Comparison of ENCODE assay signal across 10 mouse cellular contexts in genomic region chr2:154713083-154713482, GRCm38 (mm10). TPM values are rescaled to one million over a fixed set of nuclear protein-coding genes. Genes with fewer than 3 reads are reported as not detected.
DNase-seq lines count a peak whose midpoint lies in the region; ATAC-seq and TF ChIP-seq lines count a peak whose summit lies in the region.
"Had no signal": no experiment of that assay in that cellular context is flagged by ENCODE, and none has a peak within 500 bp of the region (broad histone marks: within the 10 kb centered on the region; RNA-seq: fewer than 3 reads in every experiment).

No protein-coding gene starts in this region.

- TF ChIP-seq CTCF in gastrocnemius, adult 2 months (IDR thresholded peaks at IDR 0.05): peak; percentile 51

- no peak overlapping the region for H3K4me3 ChIP-seq in gastrocnemius, adult 2 months
- H3K4me3 ChIP-seq: midbrain, embryonic 12.5 days had no signal

- peak; percentile 16; the same call in 1 of the 2 replicates for ATAC-seq in megakaryocyte-erythroid progenitor cell, adult 5-6 weeks (replicated peaks; ENCODE audit: low FRiP score, low TSS enrichment, poor library complexity, severe bottlenecking)

- intact Hi-C loops in gastrocnemius, adult 2 months (cut with DNase I): loop anchor here (1.0 to 5.0 kb wide), 2 partner anchors 44 to 142 kb away; no protein-coding TSS in a partner anchor

- no peak for DNase-seq in gastrocnemius, adult 2 months
- DNase-seq in gastrocnemius, adult 18-20 months (ENCODE audit: low spot score): no peak
- DNase-seq in retina, postnatal 1 day: peak; percentile 55
- no peak for DNase-seq in retina, embryonic 14.5 days (ENCODE audit: low spot score)
- peak; percentile 71 for DNase-seq in ZHBTc4 (ENCODE audit: low read depth, low spot score)
- DNase-seq in Muller cell, postnatal 12 days (ENCODE audit: inconsistent ontology term): no peak
- DNase-seq in spleen, postnatal 14 days (ENCODE audit: low spot score in 2 of 2): no peak

- H3K27ac ChIP-seq in gastrocnemius, adult 2 months: no peak overlapping the region
- H3K27ac ChIP-seq: midbrain, embryonic 12.5 days had no signal

RNA-seq across cellular contexts. Expression of gene Gm14214, which starts 56.7 kb away (rescaled TPM):
- not detected for total RNA-seq in gastrocnemius, adult 2 months (2021)
- total RNA-seq in gastrocnemius, adult 18-20 months (2021): not detected
- not detected in 2 replicates for total RNA-seq in megakaryocyte-erythroid progenitor cell, adult 5-6 weeks (2014; fragmentation: Nextera tagmentation)
- total RNA-seq in megakaryocyte-erythroid progenitor cell, adult 5-6 weeks (2017): not detected in 2 replicates
- total RNA-seq: hematopoietic stem cell, adult 5-6 weeks had no signal

Comparison
In these comparisons a context has a peak if more than half of its experiments do, and no peak if none do; other contexts are left out.
1. DNase-seq: peak in retina, postnatal 1 day (single experiment) and ZHBTc4 (single experiment); none in gastrocnemius, adult 2 months (single experiment), gastrocnemius, adult 18-20 months (single experiment), retina, embryonic 14.5 days (single experiment), Muller cell, postnatal 12 days (single experiment) and spleen, postnatal 14 days (0 of 2).